Mouse (Mus musculus) mature B cell (primary cell): ENCODE measurements around the gene Trnp1.

Source experiments
- in situ Hi-C: fragments of 300-500 bp; cut with MboI; formaldehyde crosslinking; loops from 2 replicates; pipeline ENCODE4 v1.14.3; 2019

The Trnp1 gene

GRCm38 (mm10) chr4:133494432-133494831, 3.9 kb downstream of the Trnp1 start:
- in situ Hi-C loops, result no loop called here

GRCm38 (mm10) chr4:133493895-133494294, 4.5 kb downstream of the Trnp1 start:
- in situ Hi-C loops, result no loop called here

GRCm38 (mm10) chr4:133491800-133492199, 6.5 kb downstream of the Trnp1 start:
- in situ Hi-C loops, result no loop called here

GRCm38 (mm10) chr4:133489489-133490245, 8.7 kb downstream of the Trnp1 start:
- in situ Hi-C loops, result no loop called here

DNA sequence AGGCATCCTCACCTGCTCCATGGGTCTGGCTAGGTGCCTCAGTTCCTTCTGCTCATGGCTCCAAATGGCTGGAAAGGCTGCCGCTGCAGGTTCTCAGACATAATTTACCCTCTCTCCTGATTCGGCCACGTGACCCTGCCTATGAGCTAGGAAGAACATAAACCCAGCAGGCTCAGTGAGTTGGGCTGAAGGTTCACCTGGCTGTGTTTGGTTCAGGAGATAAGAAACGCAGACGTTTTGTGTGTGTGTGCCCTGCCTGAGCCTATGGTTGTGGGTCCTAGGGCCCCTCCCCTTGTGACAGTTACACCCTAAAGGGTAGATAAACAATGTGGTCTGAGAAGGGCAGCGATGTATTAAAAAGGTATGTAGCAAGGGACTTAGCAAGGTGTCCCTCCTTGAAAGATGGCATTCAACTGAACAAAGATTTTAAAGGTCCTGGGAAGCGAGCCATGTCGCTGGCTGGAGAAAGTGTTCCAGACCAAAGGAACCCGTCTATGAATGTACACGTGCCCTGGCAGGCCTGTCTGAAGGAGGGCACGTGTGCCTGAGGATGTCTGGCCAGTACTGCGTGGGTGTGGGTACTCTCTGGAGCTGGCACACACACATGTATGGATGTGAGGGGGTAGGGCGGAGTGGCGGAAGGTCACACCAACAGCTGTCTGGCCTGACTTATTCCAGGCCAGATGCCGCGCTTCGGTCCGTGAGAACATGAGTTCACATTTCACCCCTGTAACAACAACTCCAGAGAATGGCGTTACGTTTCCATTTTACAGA, 9.5 kb downstream of the Trnp1 start:
- in situ Hi-C loops, result no loop called here

DNA sequence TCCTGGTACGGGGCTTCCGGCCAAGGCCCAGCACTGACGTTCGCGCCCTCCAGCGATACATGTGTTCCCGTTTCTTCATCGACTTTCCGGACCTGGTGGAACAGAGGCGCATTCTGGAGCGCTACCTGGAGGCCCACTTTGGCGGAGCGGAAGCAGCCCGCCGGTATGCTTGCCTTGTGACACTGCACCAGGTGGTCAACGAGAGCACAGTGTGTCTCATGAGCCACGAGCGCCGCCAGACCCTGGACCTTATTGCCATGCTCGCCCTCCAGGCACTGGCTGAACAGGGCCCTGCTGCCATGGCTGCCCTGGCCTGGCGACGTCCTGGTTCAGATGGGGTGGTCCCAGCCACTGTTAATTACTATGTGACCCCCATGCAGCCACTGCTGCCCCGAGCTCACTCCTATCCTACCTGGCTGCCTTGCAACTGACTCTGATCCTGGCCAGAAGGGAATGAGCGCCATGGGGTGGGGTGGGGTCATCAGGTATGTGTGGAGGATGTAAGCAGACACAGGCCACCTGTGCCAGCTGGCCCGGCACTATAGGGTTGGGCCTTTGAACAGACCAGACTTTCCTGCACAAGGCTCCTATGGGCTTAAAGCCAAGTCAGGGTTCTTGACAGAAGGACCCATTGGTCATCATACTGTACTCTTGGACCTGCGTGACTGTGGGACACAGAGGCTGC, 11.5 kb downstream of the Trnp1 start:
- in situ Hi-C loops, result no loop called here

- in situ Hi-C loops, result no loop called here
These were observed 12.5 kb downstream of the Trnp1 start for GRCm38 (mm10) chr4:133485691-133486425.

DNA sequence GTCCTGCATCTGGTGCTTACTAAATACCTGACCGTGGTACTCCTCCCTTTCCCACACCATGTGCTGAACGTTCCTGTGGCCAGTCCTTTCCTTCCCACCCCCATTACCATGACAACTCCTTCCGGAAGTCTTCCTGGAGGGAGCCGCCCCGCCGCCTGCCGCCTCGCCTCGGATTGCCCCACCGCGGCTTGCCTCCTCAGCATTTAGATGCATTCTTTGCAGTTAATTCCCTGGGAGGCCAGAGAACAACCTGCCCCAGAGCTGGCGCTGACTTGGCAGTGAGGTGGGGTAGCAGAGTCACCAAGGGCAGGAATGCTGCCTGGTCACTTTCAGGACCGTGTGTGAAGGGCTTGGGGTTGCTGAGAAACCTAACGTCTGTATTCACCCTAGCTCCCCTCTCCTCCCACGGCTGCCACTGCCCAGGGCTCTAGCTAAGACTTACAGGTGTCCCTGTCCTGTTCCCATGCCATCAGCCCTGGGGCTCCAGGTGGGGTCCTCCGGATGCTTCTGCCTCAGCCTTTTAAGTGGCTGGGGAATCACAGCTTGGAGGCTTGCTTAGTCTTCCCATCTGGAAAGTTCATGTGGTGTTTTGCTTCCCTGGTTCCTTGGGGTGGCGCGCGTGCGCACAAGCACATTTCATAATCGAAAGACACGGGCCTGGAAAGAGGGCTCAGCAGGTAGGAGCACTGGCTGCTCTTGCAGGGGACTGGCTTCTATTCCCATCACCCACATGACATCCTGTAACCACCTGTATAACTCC, 13.9 kb downstream of the Trnp1 start:
- in situ Hi-C loops, result no loop called here

DNA sequence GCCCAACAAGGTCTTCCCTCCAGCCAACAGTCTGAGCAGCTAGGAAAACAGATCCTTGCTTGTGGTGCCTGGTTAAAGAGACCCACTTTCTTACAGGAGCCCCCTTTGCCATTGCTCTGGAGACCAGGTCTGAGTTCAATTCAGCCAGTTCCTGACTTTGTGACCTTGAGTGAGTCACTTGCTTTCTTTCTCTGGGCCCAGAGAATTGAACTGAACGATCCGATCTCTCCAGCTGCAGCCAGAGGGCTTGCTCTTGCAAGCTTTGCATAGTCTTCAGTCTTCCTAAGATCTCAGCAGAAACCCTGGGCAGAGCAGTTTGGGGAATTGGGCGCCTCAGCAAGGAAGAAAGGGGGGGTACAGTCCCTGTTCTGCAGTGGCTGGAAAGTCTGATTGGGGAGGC, 15.9 kb downstream of the Trnp1 start:
- in situ Hi-C loops, result no loop called here

- in situ Hi-C loops, result no loop called here
These were observed 16.9 kb downstream of the Trnp1 start for GRCm38 (mm10) chr4:133481488-133481887.

GRCm38 (mm10) chr4:133480754-133481153, 17.6 kb downstream of the Trnp1 start:
- in situ Hi-C loops, result no loop called here

DNA sequence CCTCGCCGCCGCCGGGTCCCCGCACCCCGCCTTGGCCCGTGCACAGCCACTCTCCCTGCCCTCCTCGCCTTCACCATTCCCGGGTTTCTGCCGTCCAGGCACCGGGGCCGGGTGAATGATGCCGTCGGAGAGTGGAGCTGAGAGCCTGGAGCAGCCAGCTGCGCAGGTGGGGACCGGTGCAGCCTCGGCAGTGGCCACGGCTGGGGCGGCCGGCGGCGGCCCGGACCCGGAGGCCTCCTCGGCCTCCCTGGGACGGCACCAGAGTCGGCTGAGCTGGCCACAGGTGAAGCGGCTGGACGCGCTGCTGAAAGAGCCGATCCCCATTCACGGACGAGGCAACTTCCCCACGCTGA, 18.2 kb downstream of the Trnp1 start:
- in situ Hi-C loops, result no loop called here

- in situ Hi-C loops, result no loop called here
These were observed 18.7 kb downstream of the Trnp1 start, which contains the start of gene Tent5b for GRCm38 (mm10) chr4:133479458-133480184. Tent5b (plus strand) TSS chr4:133480132.

DNA sequence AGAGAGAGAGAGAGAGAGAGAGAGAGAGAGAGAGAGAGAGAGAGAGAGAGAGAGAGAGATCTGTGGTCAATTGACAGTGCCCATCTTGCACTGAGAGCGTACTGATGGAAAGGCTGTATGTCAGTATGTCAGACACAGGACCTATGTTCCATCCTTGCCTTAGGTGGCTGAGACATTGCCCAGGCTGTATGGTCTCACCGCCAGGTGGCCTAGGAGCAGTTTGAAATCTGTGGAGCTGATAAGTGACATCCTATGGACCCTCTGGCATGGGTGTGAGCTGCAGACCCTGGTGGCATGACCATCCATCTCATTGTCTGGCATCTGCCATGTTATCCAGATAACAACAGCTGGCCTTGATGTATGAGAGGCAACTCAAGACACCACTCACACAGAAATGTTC, 24.5 kb downstream of the Trnp1 start:
- in situ Hi-C loops, result no loop called here

DNA sequence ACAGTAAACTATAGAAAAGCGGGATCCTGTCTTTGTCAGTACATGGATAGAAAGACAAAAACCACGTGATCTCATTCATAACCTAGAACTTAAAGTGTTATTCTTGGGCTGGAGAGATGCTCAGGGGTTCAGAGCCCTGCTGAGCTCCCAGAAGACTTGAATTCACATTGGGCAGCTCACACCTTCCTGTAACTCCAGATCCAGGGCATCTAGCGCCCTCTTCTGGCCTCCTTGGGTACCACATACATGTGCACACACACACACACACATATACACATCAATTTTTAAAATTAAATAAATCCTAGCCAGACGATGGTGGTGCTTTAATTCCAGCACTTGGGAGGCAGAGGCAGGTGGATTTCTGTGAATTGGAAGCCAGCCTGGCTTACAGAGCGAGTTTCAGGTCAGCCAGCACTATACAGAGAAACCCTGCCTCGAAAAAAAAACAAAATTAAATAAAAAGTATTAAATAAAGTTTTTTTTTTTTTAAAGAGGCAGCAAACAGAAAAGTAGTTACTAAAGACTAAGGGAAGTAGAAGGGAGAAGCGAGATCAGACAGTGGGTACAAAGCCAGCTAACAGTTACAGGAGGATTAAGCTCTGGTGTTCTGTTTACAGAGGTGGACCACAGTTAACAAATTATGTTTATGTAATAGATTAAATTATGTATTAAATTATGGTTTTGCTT, 27.1 kb downstream of the Trnp1 start:
- in situ Hi-C loops, result no loop called here

GRCm38 (mm10) chr4:133469122-133469521, 29.2 kb downstream of the Trnp1 start:
- in situ Hi-C loops, result no loop called here

DNA sequence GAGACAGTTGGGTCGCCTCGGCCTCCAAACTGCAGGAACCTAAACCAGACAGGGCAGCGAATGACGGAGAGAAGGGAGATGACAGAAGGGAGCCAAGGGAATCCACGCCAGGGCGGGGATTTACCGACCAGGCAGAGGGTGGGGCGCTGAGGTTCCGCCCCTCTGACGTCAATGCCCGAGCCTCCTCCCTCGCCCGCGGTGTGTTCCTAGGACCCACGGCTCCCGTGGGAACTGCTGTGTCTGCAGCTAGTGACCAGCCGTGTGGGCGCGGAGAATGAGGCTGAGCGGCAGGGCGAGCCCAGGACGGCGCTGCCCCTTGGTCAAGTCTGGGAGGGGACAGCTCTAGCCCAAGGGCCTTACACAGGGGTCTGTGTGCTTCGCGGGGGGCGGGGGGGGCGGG, 30.3 kb downstream of the Trnp1 start:
- in situ Hi-C loops, result no loop called here

DNA sequence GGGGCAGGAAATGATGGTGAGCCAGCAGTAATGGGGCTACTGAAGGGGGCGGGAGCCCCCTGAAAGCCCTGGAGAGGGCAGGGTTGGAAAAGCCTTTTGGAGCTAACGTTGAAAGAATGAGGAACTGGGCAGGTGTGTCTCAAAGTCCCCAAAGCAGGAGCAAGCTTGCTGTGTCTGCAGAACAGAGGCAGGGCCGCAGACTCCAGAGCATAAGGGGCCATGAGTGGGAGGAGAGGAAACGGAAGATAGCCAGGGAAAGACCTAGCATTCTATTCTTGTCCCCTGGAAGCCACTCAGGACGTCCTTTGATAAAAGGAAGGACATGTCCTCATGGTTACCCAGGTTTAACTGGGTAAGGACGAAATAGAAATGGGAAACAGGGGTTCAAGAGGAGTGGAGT, 35.2 kb downstream of the Trnp1 start:
- in situ Hi-C loops, result no loop called here

DNA sequence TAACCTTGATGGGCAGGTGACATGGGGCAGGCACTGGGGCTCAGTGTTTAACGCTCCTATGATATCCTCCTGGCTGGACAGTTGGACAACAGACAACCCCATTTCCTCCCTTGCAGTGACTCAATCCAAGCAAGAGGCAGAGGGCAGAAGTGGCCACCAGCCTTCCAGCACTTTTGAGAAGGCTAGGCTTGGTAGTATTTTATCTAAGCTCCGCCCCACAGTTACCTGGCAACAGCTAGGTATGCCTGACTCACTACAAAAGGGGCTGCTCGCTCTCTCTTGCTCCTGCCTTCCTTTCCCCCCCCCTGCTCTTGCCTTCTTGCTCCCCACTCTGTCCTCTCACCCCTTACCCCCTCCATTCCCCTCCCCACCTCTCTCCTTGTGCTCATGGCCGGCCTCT, 37.0 kb downstream of the Trnp1 start:
- in situ Hi-C loops, result no loop called here

- in situ Hi-C loops, result no loop called here
These were observed 37.5 kb downstream of the Trnp1 start for GRCm38 (mm10) chr4:133460796-133461325.
